Mouse (Mus musculus) midbrain, embryonic 13.5 days (tissue): Measurements from ENCODE around the gene Irx4. TPM values are rescaled to one million over a fixed set of nuclear protein-coding genes. Genes with fewer than 3 reads are reported as not detected.

Source experiments
- ATAC-seq: fragments of 200-750 bp; cut with Nextera tagmentation; 2 replicates; pipeline ENCODE4 v1.8.0; 2017; ENCODE audit warnings: mild to moderate bottlenecking, moderate TSS enrichment, moderate library complexity
- H3K27ac ChIP-seq: fragments of 300-500 bp; sonication (generic); 2 replicates; pipeline ENCODE4 v1.5.1; 2015; ENCODE audit warnings: inconsistent platforms, mild to moderate bottlenecking, moderate library complexity
- H3K27me3 ChIP-seq: fragments of 300-500 bp; sonication (generic); 2 replicates; pipeline ENCODE4 v1.6.1; 2015; ENCODE audit warnings: mild to moderate bottlenecking, inconsistent platforms
- H3K36me3 ChIP-seq: fragments of 300-500 bp; sonication (generic); 2 replicates; pipeline ENCODE4 v1.6.1; 2015; ENCODE audit warnings: mild to moderate bottlenecking, inconsistent platforms
- H3K4me1 ChIP-seq: fragments of 300-500 bp; sonication (generic); replicated peaks from 2 replicates; pipeline ENCODE4 v1.6.1; 2015; ENCODE audit warnings: inconsistent platforms
- H3K4me2 ChIP-seq: fragments of 300-500 bp; sonication (generic); replicated peaks from 2 replicates; pipeline ENCODE4 v1.6.1; 2015; ENCODE audit warnings: moderate library complexity, mild to moderate bottlenecking, inconsistent platforms
- H3K4me3 ChIP-seq: fragments of 300-500 bp; sonication (generic); replicated peaks from 2 replicates; pipeline ENCODE4 v1.5.1; 2015; ENCODE audit warnings: mild to moderate bottlenecking, inconsistent platforms
- H3K9ac ChIP-seq: fragments of 300-500 bp; sonication (generic); replicated peaks from 2 replicates; pipeline ENCODE4 v1.6.1; 2015; ENCODE audit warnings: mild to moderate bottlenecking, inconsistent platforms
- H3K9me3 ChIP-seq: fragments of 300-500 bp; sonication (generic); 2 replicates; pipeline ENCODE4 v1.6.1; 2016; ENCODE audit warnings: mild to moderate bottlenecking, inconsistent platforms
- WGBS: fragments of 180-500 bp; shearing (Covaris S2); methylation state at CpG from one replicate; pipeline ENCODE4 v1.1.7; 2015; 5-methylcytosine and 5-hydroxymethylcytosine counted together
- polyA plus RNA-seq: library from polyadenylated mRNA; unstranded; fragments of >200 nt; fragmentation: Nextera tagmentation; extraction: Ambion mirVana; gene quantifications from 2 replicates; pipeline ENCODE4 v1.2.1, GENCODE M21; 2015

Irx4 gene
- polyA plus RNA-seq, 1 experiment from 2014 or later, result 1.5 TPM

DNA sequence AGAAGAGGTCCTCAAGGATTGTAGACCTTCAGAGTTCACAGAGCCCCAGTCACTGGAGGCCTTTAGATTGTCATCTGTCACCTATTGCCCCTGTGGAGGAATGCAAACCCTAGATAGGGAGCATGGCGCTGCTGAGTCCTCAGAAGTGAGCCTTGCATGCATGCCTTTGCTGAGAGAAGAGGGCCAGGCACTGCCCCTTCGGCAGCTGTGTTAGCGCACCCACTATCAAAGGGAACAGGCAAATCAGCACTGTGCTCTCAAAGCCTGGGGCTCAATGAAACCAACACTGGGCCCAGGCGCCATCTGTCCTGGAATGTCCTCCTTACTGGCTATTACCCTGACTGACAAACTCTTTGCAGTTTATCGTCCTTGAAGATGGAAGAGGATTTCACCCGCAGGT is 44.5 kb downstream of the Irx4 start:
- no peaks in the 10 kb centered on the region for H3K36me3 ChIP-seq
- no peak overlapping the region for H3K9ac ChIP-seq
- no peak for ATAC-seq
- no peak overlapping the region for H3K4me2 ChIP-seq
- H3K4me1 ChIP-seq, result peaks cover 31% of the 10 kb centered on the region
- H3K4me3 ChIP-seq, result no peak overlapping the region
- H3K27me3 ChIP-seq, result peaks cover 33% of the 10 kb centered on the region
- 48% methylated on average over 6 of the region's 6 CpGs for WGBS
- H3K9me3 ChIP-seq, result no peaks in the 10 kb centered on the region
- no peak overlapping the region for H3K27ac ChIP-seq

DNA sequence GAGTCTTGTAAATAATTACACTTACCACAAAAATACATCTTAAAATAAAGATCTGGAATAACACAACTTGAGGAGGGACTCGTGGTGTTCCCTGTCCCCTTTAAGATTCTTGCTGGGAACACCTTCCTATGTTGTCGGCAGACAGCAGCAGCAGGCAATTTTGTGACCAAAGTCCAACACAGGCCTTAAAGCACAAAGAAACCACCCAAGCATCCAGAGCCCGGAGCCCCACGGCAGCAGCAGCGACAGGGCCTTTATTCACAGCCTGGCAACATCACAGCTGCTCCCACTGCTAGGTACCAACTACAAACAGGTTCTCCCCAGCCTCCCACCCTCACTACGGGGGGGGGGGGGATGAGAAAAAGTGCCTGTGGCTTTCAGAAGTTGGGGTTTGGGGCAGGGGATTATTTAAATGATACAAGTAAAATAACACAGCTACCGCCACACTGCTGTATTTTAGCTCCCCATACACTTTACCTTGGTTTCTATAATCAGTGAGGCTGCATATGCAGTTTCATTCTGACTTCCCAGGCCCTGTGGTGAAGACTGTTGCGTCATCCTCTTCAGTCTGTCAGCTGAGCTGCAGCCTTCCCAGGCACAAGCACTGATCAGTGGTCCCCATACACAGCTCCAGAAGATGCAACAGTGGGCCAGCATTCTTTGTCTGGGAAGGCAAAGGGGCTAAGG is 45.3 kb downstream of the Irx4 start:
- Histone ChIP-seq H3K27me3 (peaks cover 33% of the 10 kb centered on the region), H3K4me1 (peaks cover 36% of the 10 kb centered on the region), H3K9me3 (no peaks in the 10 kb centered on the region), H3K27ac (peak overlapping the region; percentile 5), H3K4me2 (no peak overlapping the region), H3K9ac (no peak overlapping the region), H3K4me3 (no peak overlapping the region), H3K36me3 (no peaks in the 10 kb centered on the region)
- ATAC-seq, result peak; percentile 53
- WGBS, result 13% methylated on average over 8 of the region's 8 CpGs

DNA sequence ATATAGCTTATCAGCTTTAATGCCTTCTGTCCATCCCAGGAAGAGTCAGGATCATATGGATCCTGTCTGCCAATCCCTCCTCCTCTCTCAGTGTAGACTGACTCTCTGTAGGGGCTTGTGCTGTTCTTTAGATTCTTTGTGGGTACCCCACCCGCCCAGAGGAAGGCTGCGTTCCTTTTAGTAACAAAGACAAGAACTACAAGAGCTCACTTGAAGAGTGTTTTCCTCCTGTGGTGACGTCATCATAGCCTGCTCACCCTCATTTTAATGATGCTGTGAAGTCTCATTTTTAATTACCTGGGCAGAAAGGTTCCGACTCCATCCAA is 45.8 kb downstream of the Irx4 start:
- WGBS, result 14% methylated on average over 4 of the region's 4 CpGs
- ATAC-seq, result peak; percentile 35; the same call in 1 of the 2 replicates
- no peaks in the 10 kb centered on the region for H3K36me3 ChIP-seq
- H3K9ac ChIP-seq, result no peak overlapping the region
- H3K27ac ChIP-seq, result peak overlapping the region; percentile 5
- H3K9me3 ChIP-seq, result no peaks in the 10 kb centered on the region
- peaks cover 33% of the 10 kb centered on the region for H3K27me3 ChIP-seq
- H3K4me2 ChIP-seq, result no peak overlapping the region; the same call in 1 of the 2 replicates
- no peak overlapping the region for H3K4me3 ChIP-seq
- peaks cover 36% of the 10 kb centered on the region for H3K4me1 ChIP-seq

DNA sequence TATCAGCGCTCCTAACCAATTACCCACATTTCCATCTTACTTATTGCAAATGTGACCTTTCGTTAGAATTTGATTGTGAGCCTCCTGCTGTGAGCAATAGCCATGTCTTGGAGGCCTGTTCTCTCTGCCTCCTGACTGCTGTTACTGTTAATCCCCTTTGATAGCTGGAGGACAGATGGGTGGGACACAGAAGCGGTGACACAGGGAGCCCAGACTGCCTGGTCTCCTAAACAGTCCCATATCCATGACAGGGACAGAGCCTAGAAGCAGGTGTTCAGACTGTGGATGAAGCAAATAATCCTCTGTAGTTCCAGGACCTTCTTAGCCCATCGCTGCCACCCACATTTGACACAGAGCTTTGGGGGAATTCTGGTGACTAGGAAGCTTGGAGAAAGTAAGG is 46.2 kb downstream of the Irx4 start:
- H3K9me3 ChIP-seq, result no peaks in the 10 kb centered on the region
- H3K27ac ChIP-seq, result no peak overlapping the region; the same call in none of the 2 replicates
- no peak overlapping the region for H3K4me3 ChIP-seq
- 32% methylated on average over 4 of the region's 4 CpGs for WGBS
- peaks cover 36% of the 10 kb centered on the region for H3K4me1 ChIP-seq
- no peaks in the 10 kb centered on the region for H3K36me3 ChIP-seq
- peaks cover 33% of the 10 kb centered on the region for H3K27me3 ChIP-seq
- ATAC-seq, result peak; percentile 57
- no peak overlapping the region for H3K9ac ChIP-seq
- H3K4me2 ChIP-seq, result no peak overlapping the region; the same call in 1 of the 2 replicates

DNA sequence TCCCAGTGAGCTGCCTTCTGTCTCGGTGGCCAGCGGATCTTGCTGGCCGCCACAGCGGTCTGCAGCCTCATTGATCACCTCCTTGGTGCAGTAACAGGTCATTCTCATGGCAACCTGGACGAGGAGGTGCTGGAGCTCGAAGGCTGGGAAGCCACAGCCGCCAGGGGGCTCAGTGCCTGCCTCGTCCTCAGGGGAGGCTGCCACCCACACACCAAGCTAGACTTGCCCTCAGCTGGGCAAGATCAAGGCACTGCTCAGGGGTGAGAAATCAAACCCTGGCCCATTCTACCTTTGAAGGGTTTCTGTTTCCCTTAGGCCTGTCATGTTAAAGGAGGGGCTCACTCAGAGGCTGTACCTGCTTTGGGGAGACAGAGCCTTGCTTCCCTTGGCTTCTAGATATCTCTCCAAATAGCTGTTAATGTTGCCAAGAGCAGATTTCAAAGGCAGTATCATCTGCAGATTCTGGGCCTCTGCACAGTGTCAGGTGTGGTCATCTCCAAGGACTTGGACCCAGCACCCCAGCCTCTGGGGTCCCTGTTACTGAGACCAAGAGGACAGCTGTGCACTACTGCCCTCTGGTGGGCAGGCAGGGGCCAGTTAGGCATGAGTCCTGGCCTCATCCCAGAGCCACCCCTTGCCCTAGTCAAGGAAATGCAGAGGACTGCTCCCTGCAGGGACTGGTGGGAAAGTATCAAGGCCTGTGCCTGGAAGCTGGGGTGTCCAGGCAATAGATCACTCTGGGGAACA is 50.1 kb downstream of the Irx4 start:
- Histone ChIP-seq H3K9ac (no peak overlapping the region), H3K4me3 (no peak overlapping the region), H3K27me3 (peaks cover 27% of the 10 kb centered on the region), H3K36me3 (no peaks in the 10 kb centered on the region), H3K4me1 (peaks cover 24% of the 10 kb centered on the region), H3K9me3 (no peaks in the 10 kb centered on the region), H3K4me2 (no peak overlapping the region), H3K27ac (no peak overlapping the region)
- 13% methylated on average over 8 of the region's 8 CpGs for WGBS
- peak; percentile 57 for ATAC-seq

Other genes with a start within 250 kb of the Irx4 start
- gene Mrpl36, start 68.0 kb downstream of the Irx4 start, polyA plus RNA-seq, result 96.1 and 101 TPM in 2 replicates
- gene Ndufs6, start 68.1 kb downstream of the Irx4 start, polyA plus RNA-seq, result 362 and 373 TPM in 2 replicates
- 53.7 and 57.8 TPM in 2 replicates for gene Lpcat1, start 206.7 kb downstream of the Irx4 start, polyA plus RNA-seq